Mouse (Mus musculus): ENCODE measurements around the gene Cit. TPM values are rescaled to one million over a fixed set of nuclear protein-coding genes. Genes with fewer than 3 reads are reported as not detected.

Cit gene
- polyA plus RNA-seq, 1 experiment, result 14.1 TPM

- Histone ChIP-seq H3K27me3 (ENCODE audit: control insufficient read depth, insufficient read depth, low read length) (no peaks in the 10 kb centered on the region), H3K4me3 (ENCODE audit: control insufficient read depth, insufficient read depth, low read length) (no peak overlapping the region), H3K27ac (ENCODE audit: control insufficient read depth, insufficient read depth, low read length) (no peak overlapping the region), H3K36me3 (ENCODE audit: control insufficient read depth, insufficient read depth, low read length) (peaks cover 3% of the 10 kb centered on the region; the same call in 1 of the 2 replicates), H3K4me1 (replicated peaks; ENCODE audit: control insufficient read depth, insufficient read depth, low read length) (no peaks in the 10 kb centered on the region)
- no peak for DNase-seq
- TF ChIP-seq CTCF (IDR thresholded peaks at IDR 0.05; ENCODE audit: borderline replicate concordance, control insufficient read depth, extremely low read depth, insufficient read depth, low read length, poor library complexity) (no peak), POLR2A (IDR thresholded peaks at IDR 0.05; ENCODE audit: control insufficient read depth, extremely low read depth, insufficient read depth, low read length, poor library complexity) (no peak)
- 66% methylated on average over 7 of the region's 7 CpGs for WGBS
These were observed 137.7 kb downstream of the Cit start for GRCm38 (mm10) chr5:115982671-115983373.

GRCm38 (mm10) chr5:115984392-115984791 is 139.3 kb downstream of the Cit start:
- DNase-seq, result no peak
- Histone ChIP-seq H3K36me3 (ENCODE audit: control insufficient read depth, insufficient read depth, low read length) (peaks cover 3% of the 10 kb centered on the region; the same call in 1 of the 2 replicates), H3K4me3 (ENCODE audit: control insufficient read depth, insufficient read depth, low read length) (no peak overlapping the region), H3K27ac (ENCODE audit: control insufficient read depth, insufficient read depth, low read length) (no peak overlapping the region), H3K4me1 (replicated peaks; ENCODE audit: control insufficient read depth, insufficient read depth, low read length) (no peaks in the 10 kb centered on the region), H3K27me3 (ENCODE audit: control insufficient read depth, insufficient read depth, low read length) (no peaks in the 10 kb centered on the region)
- WGBS, result 98% methylated on average over 6 of the region's 6 CpGs
- no peak for TF ChIP-seq POLR2A (IDR thresholded peaks at IDR 0.05; ENCODE audit: control insufficient read depth, extremely low read depth, insufficient read depth, low read length, poor library complexity)

- WGBS, result 97% methylated on average over 11 of the region's 11 CpGs
- DNase-seq, result no peak
- Histone ChIP-seq H3K27me3 (ENCODE audit: control insufficient read depth, insufficient read depth, low read length) (no peaks in the 10 kb centered on the region), H3K4me3 (ENCODE audit: control insufficient read depth, insufficient read depth, low read length) (no peak overlapping the region), H3K27ac (ENCODE audit: control insufficient read depth, insufficient read depth, low read length) (no peak overlapping the region), H3K36me3 (ENCODE audit: control insufficient read depth, insufficient read depth, low read length) (peaks cover 3% of the 10 kb centered on the region; the same call in 1 of the 2 replicates), H3K4me1 (replicated peaks; ENCODE audit: control insufficient read depth, insufficient read depth, low read length) (no peaks in the 10 kb centered on the region)
- TF ChIP-seq CTCF (IDR thresholded peaks at IDR 0.05; ENCODE audit: borderline replicate concordance, control insufficient read depth, extremely low read depth, insufficient read depth, low read length, poor library complexity) (no peak), POLR2A (IDR thresholded peaks at IDR 0.05; ENCODE audit: control insufficient read depth, extremely low read depth, insufficient read depth, low read length, poor library complexity) (no peak)
These were observed 140.0 kb downstream of the Cit start for GRCm38 (mm10) chr5:115985101-115985500.

GRCm38 (mm10) chr5:115987284-115987683 is 142.2 kb downstream of the Cit start:
- Histone ChIP-seq H3K27ac (ENCODE audit: control insufficient read depth, insufficient read depth, low read length) (no peak overlapping the region), H3K4me1 (replicated peaks; ENCODE audit: control insufficient read depth, insufficient read depth, low read length) (no peaks in the 10 kb centered on the region), H3K36me3 (ENCODE audit: control insufficient read depth, insufficient read depth, low read length) (peaks cover 3% of the 10 kb centered on the region), H3K4me3 (ENCODE audit: control insufficient read depth, insufficient read depth, low read length) (no peak overlapping the region), H3K27me3 (ENCODE audit: control insufficient read depth, insufficient read depth, low read length) (no peaks in the 10 kb centered on the region)
- TF ChIP-seq CTCF (IDR thresholded peaks at IDR 0.05; ENCODE audit: borderline replicate concordance, control insufficient read depth, extremely low read depth, insufficient read depth, low read length, poor library complexity) (no peak), POLR2A (IDR thresholded peaks at IDR 0.05; ENCODE audit: control insufficient read depth, extremely low read depth, insufficient read depth, low read length, poor library complexity) (no peak)
- WGBS, result 97% methylated on average over 12 of the region's 12 CpGs
- no peak for DNase-seq

- Histone ChIP-seq H3K27me3 (ENCODE audit: control insufficient read depth, insufficient read depth, low read length) (no peaks in the 10 kb centered on the region), H3K27ac (ENCODE audit: control insufficient read depth, insufficient read depth, low read length) (no peak overlapping the region), H3K36me3 (ENCODE audit: control insufficient read depth, insufficient read depth, low read length) (no peaks in the 10 kb centered on the region; the same call in 1 of the 2 replicates), H3K4me1 (replicated peaks; ENCODE audit: control insufficient read depth, insufficient read depth, low read length) (no peaks in the 10 kb centered on the region), H3K4me3 (ENCODE audit: control insufficient read depth, insufficient read depth, low read length) (no peak overlapping the region)
- WGBS, result 95% methylated on average over 11 of the region's 11 CpGs
- TF ChIP-seq POLR2A (IDR thresholded peaks at IDR 0.05; ENCODE audit: control insufficient read depth, extremely low read depth, insufficient read depth, low read length, poor library complexity), result no peak
- TF ChIP-seq CTCF (IDR thresholded peaks at IDR 0.05; ENCODE audit: borderline replicate concordance, control insufficient read depth, extremely low read depth, insufficient read depth, low read length, poor library complexity), result no peak
- no peak for DNase-seq
These were observed 146.6 kb downstream of the Cit start for GRCm38 (mm10) chr5:115991717-115992116.

GRCm38 (mm10) chr5:115994101-115994500 is 149.0 kb downstream of the Cit start:
- no peak overlapping the region for H3K27ac ChIP-seq (ENCODE audit: control insufficient read depth, insufficient read depth, low read length)
- WGBS, result 97% methylated on average over 15 of the region's 15 CpGs
- H3K36me3 ChIP-seq (ENCODE audit: control insufficient read depth, insufficient read depth, low read length), result no peaks in the 10 kb centered on the region; the same call in 1 of the 2 replicates
- no peaks in the 10 kb centered on the region for H3K4me1 ChIP-seq (replicated peaks; ENCODE audit: control insufficient read depth, insufficient read depth, low read length)
- H3K27me3 ChIP-seq (ENCODE audit: control insufficient read depth, insufficient read depth, low read length), result no peaks in the 10 kb centered on the region
- no peak overlapping the region for H3K4me3 ChIP-seq (ENCODE audit: control insufficient read depth, insufficient read depth, low read length)
- TF ChIP-seq POLR2A (IDR thresholded peaks at IDR 0.05; ENCODE audit: control insufficient read depth, extremely low read depth, insufficient read depth, low read length, poor library complexity) (no peak), CTCF (IDR thresholded peaks at IDR 0.05; ENCODE audit: borderline replicate concordance, control insufficient read depth, extremely low read depth, insufficient read depth, low read length, poor library complexity) (no peak)
- no peak for DNase-seq
